Mouse (Mus musculus) megakaryocyte, adult 5-6 weeks (primary cell): ENCODE data around the gene Prr7. TPM values are rescaled to one million over a fixed set of nuclear protein-coding genes. Genes with fewer than 3 reads are reported as not detected.

Source experiments
- ATAC-seq: 2 replicates; pipeline ENCODE4 v1.8.0; 2016; ENCODE audit warnings: mild to moderate bottlenecking, inconsistent platforms; ENCODE audit not compliant: poor library complexity, severe bottlenecking
- total RNA-seq, 2 experiments: library from RNA; stranded (forward) in 1 of 2; stranded (reverse) in 1 of 2; fragments of 153-499, 151-499 nt in 1 of 2; fragments of 221-1000, 200-1000 nt in 1 of 2; gene quantifications; 2 replicates each; pipeline versions ENCODE4 v1.2.3 to v1.2.4; 2015 to 2017

Gene Prr7
- total RNA-seq, 2 experiments from 2014 or later: 1.2 to 1.8 TPM

DNA sequence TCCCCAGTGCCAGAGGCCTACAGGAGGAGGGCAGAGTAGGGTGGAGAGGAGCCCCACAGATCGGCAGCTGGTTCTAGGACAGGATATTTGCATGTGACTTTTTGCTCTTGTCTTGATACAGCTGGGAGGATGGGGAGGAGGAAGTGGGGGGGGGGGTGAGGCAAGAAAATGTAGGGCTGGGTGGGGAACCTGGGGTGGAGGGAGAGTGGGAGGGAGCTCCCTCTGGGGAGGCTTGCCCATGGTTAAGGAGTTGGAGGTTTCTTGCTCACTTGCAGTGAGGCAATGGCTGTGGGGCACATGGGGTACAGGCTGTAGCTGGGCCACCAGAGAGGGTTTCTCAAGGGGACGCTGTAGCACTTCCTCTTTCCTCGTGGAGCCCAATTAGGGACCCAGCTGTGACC is 16.5 kb upstream of the Prr7 start:
- peak; percentile 61 for ATAC-seq

GRCm38 (mm10) chr13:55448131-55448530 is 15.9 kb upstream of the Prr7 start:
- ATAC-seq: no peak

GRCm38 (mm10) chr13:55449205-55449604 is 14.9 kb upstream of the Prr7 start:
- no peak for ATAC-seq

GRCm38 (mm10) chr13:55449679-55450441 is 14.2 kb upstream of the Prr7 start:
- peak; percentile 33 for ATAC-seq

DNA sequence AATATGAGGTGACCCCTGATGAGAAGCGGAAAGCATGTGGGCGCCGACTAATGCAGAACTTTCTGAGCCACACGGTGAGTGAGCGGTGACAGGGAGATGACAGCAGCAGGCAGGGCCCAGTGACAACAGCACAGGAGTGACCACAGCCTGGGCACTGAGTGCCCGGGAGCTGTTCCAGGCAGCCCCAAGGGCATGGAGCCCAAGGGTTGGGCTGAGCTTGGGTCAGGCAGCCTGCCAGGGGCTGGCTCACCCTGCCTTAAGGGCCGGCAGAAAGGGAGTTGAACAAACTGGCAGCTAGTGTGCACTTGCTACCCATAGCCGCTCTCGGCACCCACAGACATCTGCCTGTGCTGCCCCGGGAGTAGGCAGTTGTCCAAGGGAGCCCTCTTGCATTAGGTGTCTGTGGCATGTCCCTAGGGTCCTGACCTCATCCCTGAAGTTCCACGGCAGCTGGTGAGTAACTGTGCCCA is 13.5 kb upstream of the Prr7 start:
- ATAC-seq: no peak

- no peak for ATAC-seq
Observed at GRCm38 (mm10) chr13:55451296-55451695, 12.8 kb upstream of the Prr7 start.

DNA sequence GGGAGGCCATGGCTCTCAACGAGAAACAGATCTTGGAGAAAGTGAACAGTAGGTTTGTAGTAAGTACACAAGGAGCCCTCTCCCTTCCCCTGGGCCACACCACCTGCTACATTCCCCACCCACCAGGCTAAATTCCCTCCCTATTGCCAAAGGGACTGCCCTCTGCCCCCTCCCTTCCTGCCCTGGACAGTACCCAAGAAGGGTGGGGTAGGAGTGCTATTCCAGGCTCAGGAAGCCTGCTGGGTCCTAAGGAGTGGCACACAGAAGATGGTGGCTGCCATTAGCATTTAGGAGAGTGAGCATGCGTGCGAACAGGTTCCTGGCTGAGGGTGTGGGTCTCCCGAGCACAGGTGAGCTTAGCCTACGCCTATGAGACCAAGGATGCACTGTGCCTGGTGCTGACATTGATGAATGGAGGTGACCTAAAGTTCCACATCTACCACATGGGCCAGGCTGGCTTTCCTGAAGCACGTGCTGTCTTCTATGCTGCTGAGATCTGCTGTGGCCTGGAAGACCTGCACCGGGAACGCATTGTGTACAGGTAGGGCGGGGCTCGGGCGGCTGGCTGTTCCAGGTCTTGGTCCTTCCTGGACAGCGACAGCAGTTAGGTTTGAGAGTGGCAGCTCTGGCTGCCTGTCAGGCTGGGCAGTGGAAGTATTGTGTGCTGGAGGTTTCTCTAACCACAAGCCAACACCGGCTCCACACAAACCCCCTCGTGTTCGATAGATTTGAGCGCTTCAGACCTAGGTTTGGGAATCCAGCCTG is 12.1 kb upstream of the Prr7 start:
- ATAC-seq: no peak

- no peak for ATAC-seq
Observed at GRCm38 (mm10) chr13:55462965-55463364, 1.1 kb upstream of the Prr7 start.

DNA sequence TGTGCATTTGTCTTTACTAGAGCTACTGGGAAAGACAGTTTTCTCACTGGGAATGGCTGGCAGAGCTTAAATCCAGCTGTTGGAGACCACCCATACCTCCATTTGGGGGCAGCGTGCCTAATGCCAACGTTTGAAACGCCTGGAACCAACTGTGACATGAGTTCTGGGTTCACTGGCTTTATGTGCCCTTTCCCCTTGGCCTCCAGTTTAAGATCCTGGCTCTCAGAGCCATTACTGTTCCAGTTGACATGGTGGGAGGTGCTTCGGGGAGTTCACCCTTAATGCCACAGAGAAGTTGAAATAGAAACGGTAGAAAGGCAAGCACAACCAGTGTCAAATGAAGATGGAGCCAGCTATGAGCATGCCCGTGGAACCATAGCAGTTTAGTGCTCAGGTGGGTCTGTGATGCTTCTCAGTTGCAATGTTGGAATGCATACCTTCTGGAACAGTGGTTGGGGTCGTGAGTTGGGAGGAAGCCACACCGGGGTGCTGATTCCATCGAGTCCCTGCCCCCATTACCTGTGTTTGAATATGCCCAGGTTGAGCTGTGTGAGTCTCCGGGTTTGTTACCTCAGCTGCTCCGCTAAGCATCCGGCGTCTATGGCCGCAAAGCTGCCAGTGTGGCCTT is 554 bp upstream of the Prr7 start:
- ATAC-seq: no peak

- ATAC-seq: peak; percentile 27
Observed at GRCm38 (mm10) chr13:55465184-55465583, 1.1 kb downstream of the Prr7 start.

DNA sequence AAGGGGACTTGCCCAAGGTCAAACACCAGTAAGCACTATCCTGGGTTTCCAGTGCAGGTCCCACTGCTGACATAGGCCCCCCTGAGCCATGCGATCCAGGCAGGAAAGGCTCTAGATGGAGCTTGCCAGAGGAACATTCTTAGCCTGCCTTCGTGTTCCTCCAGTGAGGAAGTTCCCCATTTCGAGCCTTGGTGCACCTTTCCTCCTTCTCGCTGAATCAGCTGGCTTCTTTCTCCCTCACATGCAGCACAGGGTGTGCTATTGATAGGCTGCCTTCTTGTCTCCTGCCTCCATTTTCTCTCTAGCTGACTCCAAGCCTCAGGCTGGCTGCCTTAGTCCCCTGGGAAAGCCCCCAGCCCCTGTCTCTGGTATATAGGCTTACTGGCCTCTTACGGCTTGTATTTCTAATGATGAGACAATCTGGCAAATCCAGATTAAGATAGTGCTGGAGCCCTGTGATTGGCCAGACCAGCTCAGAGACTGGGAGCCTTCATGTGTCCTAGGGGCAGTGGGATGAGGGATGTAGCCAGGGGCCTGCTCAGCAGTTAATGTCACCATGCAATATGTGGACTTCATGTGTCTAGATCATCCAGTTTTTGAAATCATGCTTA is 1.9 kb downstream of the Prr7 start:
- peak; percentile 31; the same call in 1 of the 2 replicates for ATAC-seq

DNA sequence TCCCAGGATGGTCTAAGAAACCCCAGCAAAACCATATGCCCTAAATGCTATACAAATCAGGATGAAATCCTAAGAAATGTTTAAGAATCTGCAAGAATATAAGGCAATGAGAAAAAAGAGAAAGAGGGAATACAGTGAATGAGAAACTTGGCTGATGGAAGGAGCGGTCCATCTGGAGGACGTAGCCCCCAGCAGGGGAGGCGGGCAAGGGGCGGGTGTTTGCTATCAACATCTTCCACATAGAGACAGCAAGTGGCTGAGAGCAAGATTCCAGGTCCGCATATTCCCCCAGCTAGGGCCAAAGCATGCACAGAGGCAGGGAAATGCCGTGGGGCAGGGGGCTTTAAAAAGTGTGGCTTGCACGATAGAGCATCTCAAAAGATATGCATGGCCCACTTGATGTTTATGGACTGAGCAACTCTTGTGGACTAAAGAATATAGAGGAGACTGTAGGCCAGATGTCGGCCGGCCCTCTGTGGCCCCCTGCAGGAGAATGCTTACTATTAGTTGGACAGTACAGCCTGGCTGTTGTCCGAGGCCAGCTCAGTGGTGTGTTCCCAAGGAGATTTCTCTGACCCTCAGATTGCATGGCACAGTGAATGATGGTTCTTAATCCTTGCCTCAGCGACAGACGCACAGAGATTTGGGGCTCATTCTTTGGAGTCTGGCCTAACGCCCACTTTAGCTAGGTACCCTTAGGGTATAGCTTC is 4.9 kb downstream of the Prr7 start:
- ATAC-seq: no peak

DNA sequence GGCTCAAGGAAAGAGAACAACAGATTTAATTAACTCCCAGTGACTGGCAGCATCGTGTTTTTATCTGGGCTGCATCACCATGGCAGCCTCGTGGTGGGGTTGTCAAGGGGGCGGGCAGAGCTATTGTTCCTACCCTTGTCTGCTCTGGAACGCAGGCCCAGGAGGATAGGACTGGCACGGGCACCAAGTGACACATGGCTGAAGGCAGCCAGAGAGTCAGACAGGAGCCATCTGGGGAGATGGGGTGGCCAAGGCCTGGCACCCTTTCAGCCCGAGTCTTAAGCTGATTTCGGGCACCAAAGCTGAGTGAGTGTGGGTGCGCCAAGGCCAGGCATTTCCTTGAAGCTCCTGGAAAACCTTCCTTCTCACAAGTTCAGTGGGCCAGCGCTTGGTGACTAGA is 6.3 kb downstream of the Prr7 start:
- no peak for ATAC-seq

GRCm38 (mm10) chr13:55471156-55471818 is 7.2 kb downstream of the Prr7 start:
- ATAC-seq: peak; percentile 54

DNA sequence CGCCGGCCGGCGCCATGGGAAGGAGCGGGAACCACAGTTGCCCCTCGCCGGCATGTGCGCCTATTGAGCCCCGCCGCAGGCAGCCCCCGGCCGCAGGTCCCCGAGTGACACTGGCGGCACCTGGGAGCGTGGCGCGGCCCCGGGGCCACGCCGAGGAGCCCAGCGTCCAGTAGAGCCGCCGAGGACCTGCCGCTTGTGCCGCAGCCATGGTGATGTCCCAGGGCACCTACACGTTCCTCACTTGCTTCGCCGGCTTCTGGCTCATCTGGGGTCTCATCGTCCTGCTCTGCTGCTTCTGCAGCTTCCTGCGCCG is 7.7 kb downstream of the Prr7 start:
- no peak for ATAC-seq

DNA sequence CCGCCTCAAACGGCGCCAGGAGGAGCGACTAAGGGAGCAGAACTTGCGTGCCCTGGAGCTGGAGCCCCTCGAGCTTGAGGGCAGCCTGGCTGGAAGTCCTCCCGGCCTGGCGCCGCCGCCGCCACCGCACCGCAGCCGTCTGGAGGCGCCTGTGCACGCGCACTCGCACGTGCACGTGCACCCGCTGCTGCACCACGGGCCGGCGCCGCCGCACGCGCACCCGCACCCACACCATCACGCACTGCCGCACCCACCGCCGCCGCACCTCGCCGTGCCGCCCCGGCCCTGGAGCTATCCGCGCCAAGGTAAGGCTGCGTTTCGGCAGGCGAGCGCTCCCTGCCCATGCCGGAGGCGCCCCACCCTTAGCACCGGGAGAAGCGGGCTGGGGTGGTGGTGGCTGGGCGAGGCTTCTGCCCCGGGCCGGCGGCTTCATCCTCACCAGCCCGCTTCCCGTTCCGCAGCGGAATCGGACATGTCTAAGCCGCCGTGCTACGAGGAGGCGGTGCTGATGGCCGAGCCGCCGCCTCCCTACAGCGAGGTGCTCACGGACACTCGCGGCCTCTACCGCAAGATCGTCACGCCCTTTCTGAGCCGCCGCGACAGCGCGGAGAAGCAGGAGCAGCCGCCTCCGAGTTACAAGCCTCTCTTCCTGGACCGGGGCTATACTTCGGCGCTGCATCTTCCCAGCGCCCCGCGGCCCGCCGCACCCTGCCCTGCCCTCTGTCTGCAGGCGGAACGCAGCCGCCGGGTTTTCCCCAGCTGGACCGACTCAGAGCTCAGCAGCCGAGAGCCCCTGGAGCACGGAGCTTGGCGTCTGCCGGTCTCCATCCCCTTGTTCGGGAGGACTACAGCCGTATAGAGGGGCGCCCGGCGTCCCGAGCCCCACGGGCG is 8.3 kb downstream of the Prr7 start:
- ATAC-seq: peak; percentile 55

DNA sequence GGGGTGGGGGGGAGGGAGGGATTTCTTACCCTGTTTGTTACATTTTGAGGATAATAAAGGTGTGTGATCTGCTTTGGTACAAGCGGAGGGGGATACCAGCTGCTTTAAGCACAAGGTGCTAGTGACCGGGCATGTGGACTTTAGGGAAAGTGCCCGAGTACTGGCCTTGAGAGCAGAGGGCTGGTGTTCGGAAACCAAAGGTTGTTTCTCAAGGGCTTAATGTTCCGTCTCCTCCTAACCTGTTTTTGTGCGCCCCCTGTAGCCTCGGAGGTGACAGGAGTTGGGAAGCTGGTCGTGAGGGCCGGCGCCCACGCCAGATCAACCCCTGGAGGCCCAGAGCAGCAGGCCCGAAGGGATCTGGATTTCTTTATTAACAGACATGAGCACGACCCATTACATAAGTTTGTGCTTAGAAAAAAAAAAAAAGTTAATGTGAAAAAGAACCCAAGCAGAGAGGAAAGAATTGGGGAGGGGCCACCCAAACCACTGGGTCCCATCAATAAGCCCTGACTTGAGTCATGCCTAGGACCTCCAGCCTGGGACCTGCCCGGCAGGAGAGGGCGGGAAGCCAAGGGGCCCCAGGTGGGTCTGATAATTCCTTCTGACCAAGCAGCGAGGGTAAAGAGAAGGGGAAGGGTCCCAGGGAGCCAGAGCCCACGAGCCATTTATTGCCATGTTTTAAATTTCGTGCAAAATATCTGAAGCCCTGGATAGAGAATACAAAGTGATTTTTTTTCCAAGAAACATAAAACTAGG is 9.2 kb downstream of the Prr7 start:
- ATAC-seq: no peak

- no peak for ATAC-seq
Observed at GRCm38 (mm10) chr13:55473961-55474360, 9.9 kb downstream of the Prr7 start.
